Mouse (Mus musculus): Measurements from ENCODE around the gene BC005561. TPM values are rescaled to one million over a fixed set of nuclear protein-coding genes. Genes with fewer than 3 reads are reported as not detected.
"Not testable (repeated sequence)": the region's sequence is repeated elsewhere in the genome, so short reads cannot be mapped to it uniquely, and the experiment has no call there.

The BC005561 gene
- total RNA-seq, 2 experiments from 2014 or later = 15.3 to 16.5 TPM

GRCm38 (mm10) chr5:104480367-104480766, 27.8 kb upstream of the BC005561 start:
- no peak overlapping the region for H3K27ac ChIP-seq
- TF ChIP-seq CTCF (IDR thresholded peaks at IDR 0.05) = no peak
- no peak overlapping the region for H3K4me3 ChIP-seq
- intact Hi-C loops (cut with DNase I) = no loop called here
- DNase-seq (ENCODE audit: extremely low spot score in 1 of 2, low spot score in 2 of 2) = no peak

DNA sequence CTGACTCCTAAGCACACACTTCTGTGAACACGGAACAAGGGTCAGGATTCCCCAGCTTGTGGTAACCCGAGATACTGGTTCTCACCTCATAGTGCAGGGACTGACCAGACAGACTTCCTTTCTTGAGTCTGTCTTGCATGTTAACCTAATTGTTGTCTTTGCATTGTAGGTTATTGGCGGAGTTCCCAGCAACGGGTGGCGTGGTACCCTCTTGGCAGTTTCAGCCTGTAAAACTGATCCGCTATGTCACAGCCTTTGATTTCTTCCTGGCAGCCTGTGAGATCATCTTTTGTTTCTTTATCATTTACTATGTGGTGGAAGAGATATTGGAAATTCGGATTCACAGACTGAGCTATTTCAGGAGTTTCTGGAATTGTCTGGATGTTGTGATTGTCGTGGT, 25.3 kb upstream of the BC005561 start:
- H3K4me3 ChIP-seq = no peak overlapping the region
- no peak overlapping the region for H3K27ac ChIP-seq
- TF ChIP-seq CTCF (IDR thresholded peaks at IDR 0.05) = no peak
- intact Hi-C loops (cut with DNase I) = no loop called here
- DNase-seq (ENCODE audit: extremely low spot score in 1 of 2, low spot score in 2 of 2) = no peak

GRCm38 (mm10) chr5:104491561-104491960, 16.6 kb upstream of the BC005561 start:
- no peak overlapping the region for H3K27ac ChIP-seq
- DNase-seq (ENCODE audit: extremely low spot score in 1 of 2, low spot score in 2 of 2) = no peak
- intact Hi-C loops (cut with DNase I) = no loop called here
- H3K4me3 ChIP-seq = no peak overlapping the region
- no peak for TF ChIP-seq CTCF (IDR thresholded peaks at IDR 0.05)

- no peak for TF ChIP-seq CTCF (IDR thresholded peaks at IDR 0.05)
- intact Hi-C loops (cut with DNase I) = loop anchor here (10.0 kb wide), 1 partner anchor 820 kb away; no protein-coding TSS in a partner anchor
- no peak overlapping the region for H3K4me3 ChIP-seq
- no peak for DNase-seq (ENCODE audit: extremely low spot score in 1 of 2, low spot score in 2 of 2)
- no peak overlapping the region for H3K27ac ChIP-seq
Measured at GRCm38 (mm10) chr5:104504883-104505282, 3.3 kb upstream of the BC005561 start.

DNA sequence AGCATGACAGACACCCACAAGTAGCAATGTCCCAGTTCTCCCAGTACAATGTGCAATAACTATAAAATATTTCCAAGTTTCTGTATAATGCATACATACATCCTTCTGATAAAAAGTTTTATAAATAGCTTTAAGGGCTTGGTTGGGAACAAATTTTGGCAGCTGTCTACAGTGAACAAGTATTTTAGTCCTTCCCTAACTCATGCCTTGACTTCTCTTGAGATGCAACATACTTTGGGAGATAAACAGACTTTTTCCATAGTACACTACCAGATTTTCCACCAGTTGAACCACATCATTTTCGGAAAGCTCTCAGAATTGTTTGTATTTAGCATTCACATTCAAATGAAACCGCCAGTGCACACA, 340 bp upstream of the BC005561 start:
- TF ChIP-seq CTCF (IDR thresholded peaks at IDR 0.05) = no peak
- intact Hi-C loops (cut with DNase I) = loop anchor here (10.0 kb wide), 1 partner anchor 817 kb away; no protein-coding TSS in a partner anchor

DNA sequence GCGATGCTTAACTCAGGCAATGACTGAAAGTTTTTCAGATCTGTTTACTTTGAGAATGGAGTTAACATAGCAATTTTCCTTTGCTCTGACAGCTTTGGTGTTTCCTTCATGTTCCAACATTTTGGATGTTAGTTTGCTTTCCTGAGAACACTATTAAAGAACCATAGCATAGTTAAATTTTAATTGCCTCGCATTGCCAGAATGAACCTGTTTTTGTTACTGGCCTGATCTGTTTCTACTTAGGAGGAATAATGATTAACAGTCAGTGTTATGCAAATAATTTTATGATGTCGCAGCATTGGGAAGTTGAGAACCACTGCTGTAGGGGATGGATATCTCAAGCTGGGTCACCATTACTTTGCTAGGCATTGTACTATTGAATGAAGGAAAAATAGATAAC, 3.1 kb downstream of the BC005561 start:
- TF ChIP-seq CTCF (IDR thresholded peaks at IDR 0.05) = no peak
- no peak for DNase-seq (ENCODE audit: extremely low spot score in 1 of 2, low spot score in 2 of 2)
- H3K27ac ChIP-seq = no peak overlapping the region
- intact Hi-C loops (cut with DNase I) = no loop called here
- no peak overlapping the region for H3K4me3 ChIP-seq

More for the DNA sequence above, 340 bp upstream of the BC005561 start:
- H3K27ac ChIP-seq = no peak overlapping the region
- DNase-seq (ENCODE audit: extremely low spot score in 1 of 2, low spot score in 2 of 2) = no peak
- peak overlapping the region; percentile 93 for H3K4me3 ChIP-seq

DNA sequence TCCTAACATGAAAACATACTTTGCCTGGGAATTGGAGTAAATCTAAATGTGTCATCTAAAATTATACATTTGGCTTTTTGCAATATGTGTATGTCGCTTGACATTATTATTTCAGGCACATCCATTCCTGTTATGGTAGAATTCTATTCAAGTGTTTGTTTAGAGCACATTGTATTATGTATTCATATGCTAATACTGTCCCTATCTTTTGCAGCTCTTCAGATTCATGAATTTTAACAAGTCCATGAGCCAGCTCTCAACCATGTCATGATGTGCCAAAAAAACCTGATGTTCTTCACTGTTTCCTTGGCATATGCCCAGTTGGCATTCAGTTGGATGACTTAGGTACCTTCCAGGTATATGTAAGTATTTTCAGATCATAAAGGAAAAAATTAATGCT, 30.5 kb downstream of the BC005561 start:
- DNase-seq (ENCODE audit: extremely low spot score in 1 of 2, low spot score in 2 of 2) = no peak
- Histone ChIP-seq H3K4me3 (no peak overlapping the region), H3K27ac (no peak overlapping the region)
- intact Hi-C loops (cut with DNase I) = no loop called here
- no peak for TF ChIP-seq CTCF (IDR thresholded peaks at IDR 0.05)

GRCm38 (mm10) chr5:104539331-104539730, 31.2 kb downstream of the BC005561 start:
- intact Hi-C loops (cut with DNase I) = no loop called here
- TF ChIP-seq CTCF (IDR thresholded peaks at IDR 0.05) = no peak
- H3K27ac ChIP-seq = no peak overlapping the region
- H3K4me3 ChIP-seq = no peak overlapping the region
- no peak for DNase-seq (ENCODE audit: extremely low spot score in 1 of 2, low spot score in 2 of 2)

DNA sequence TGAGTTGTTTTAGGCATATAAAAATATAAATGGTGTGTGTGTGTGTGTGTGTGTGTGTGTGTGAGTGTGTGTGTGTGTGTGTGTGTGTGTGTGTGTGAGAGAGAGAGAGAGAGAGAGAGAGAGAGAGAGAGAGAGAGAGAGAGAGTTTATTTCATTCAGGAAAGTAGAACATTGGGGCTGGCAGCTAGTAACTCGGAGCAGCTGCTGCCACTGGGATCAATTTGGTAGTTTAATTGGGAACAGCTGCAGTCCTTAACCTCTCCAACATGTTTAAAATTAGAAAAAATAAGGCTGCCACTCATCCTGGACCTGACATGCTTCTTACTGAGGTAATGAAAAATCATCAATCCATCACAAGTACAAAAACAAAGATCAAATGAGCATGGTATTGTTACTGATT, 59.9 kb downstream of the BC005561 start:
- intact Hi-C loops (cut with DNase I) = not testable (repeated sequence)

DNA sequence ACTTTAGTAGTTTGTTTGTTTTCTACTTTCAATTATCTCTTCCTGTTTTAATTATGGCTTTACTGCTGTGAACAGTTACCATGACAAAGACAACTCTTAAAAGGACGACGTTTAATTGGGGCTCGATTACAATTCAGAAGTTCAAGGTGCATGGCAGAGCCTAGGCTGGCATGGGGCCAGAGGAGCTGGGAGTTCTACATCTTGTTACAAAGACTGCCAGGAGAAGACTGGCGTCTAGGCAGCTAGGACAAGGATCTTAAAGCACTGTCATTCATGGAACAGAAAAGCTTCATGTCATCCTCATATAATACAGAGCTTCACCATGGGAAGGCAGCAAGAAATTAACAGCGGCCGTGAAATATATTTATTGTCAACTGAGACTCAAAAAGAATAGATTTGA, 62.6 kb downstream of the BC005561 start:
- no peak for TF ChIP-seq CTCF (IDR thresholded peaks at IDR 0.05)
- Histone ChIP-seq H3K4me3 (peak overlapping the region; percentile 92), H3K27ac (peak overlapping the region; percentile 95)
- intact Hi-C loops (cut with DNase I) = no loop called here
- DNase-seq (ENCODE audit: extremely low spot score in 1 of 2, low spot score in 2 of 2) = peak; percentile 26 to 27

More for the DNA sequence above, 59.9 kb downstream of the BC005561 start:
- DNase-seq (ENCODE audit: extremely low spot score in 1 of 2, low spot score in 2 of 2); H3K27ac ChIP-seq; H3K4me3 ChIP-seq: not testable (repeated sequence)

DNA sequence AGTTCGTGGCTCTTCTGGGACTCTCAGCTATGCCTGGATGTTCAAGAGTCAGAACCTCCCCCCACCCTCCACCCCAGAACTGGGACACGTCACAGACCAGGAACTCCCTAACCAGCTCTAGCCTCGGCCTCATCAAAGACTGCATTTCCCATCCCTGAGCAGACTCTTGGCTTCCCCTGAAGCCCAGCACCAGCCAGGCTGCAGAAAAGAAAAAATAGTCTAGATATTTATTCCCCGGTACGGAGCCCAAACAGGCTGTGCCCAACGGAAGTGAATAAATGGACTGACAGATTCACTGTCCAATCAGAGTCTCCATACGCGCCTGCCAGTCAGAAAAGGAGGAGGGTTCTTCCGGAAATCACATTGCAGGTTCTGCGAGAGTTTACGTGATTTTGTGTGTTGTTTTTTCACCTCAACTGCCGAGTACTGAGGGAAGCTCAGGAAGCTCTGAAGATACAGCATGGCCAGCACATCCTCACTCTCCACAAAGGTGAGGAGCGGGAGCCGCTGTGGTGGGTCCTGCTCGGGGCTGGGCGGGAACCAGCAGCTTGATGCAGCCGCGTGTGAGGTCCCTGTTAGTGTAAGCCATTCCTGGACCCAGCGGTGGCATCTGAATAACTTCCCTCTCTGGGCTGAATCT, 63.2 kb downstream of the BC005561 start:
- Histone ChIP-seq H3K4me3 (peak overlapping the region; percentile 92), H3K27ac (peak overlapping the region; percentile 95)
- peak; percentile 84 to 86 for DNase-seq (ENCODE audit: extremely low spot score in 1 of 2, low spot score in 2 of 2)
- intact Hi-C loops (cut with DNase I) = not testable (repeated sequence)

Other genes with a start within 250 kb of the BC005561 start
- under 1 TPM; 0.23 to 0.37 TPM for gene Ibsp, start 209.2 kb upstream of the BC005561 start, total RNA-seq (2021)
- not detected for gene Mepe, start 183.0 kb upstream of the BC005561 start, total RNA-seq (2021)
- 10 to 100 TPM; 10.1 to 12.9 TPM for gene Spp1, start 73.2 kb upstream of the BC005561 start, total RNA-seq (2021)
- gene Pkd2, start 48.9 kb upstream of the BC005561 start, total RNA-seq (2021) = 10 to 100 TPM; 26.9 to 29.6 TPM

Data from left cerebral cortex, adult 2 months (tissue).